Mouse (Mus musculus) lung, postnatal 14 days (tissue): ENCODE data around the gene Napepld.
"Not testable (repeated sequence)": the region's sequence is repeated elsewhere in the genome, so short reads cannot be mapped to it uniquely, and the experiment has no call there.

Source experiments
- DNase-seq: peaks from one replicate; pipeline ENCODE4 v3.0.0; 2021

Napepld gene

DNA sequence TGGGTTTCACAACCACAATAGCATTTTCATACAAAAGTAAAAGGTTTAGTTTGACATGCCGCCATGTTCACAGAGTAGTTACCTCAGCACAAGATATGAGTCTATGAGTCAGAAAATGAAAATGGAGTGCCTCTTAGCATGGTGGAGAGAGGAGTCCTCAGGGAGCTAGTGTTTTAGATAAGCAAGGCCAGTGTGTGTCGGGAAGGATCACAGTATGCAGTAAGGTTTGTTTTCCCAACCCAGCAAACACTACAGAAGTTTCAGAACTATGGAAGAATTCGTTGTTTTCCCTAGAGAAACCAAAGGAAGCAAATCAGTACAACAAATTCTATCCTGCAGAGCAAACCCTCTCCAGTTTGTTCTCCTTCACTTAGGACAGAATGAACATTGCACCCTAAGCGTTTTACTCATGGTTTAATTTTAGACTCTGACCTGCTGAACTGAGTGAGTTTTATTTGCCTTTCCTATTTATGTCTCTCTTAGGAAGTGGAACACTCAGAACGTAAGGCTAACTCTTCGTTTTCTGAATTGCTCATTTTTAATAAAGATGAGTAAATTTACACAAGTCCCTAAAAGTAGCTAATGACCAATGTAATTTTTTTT, 1.8 kb upstream of the Napepld start:
- no peak for DNase-seq

GRCm38 (mm10) chr5:21702009-21702364, 791 bp upstream of the Napepld start:
- DNase-seq, result no peak

GRCm38 (mm10) chr5:21700934-21701333, 262 bp downstream of the Napepld start:
- DNase-seq, result no peak

- DNase-seq, result no peak
Observed at GRCm38 (mm10) chr5:21700272-21700821, 849 bp downstream of the Napepld start.

DNA sequence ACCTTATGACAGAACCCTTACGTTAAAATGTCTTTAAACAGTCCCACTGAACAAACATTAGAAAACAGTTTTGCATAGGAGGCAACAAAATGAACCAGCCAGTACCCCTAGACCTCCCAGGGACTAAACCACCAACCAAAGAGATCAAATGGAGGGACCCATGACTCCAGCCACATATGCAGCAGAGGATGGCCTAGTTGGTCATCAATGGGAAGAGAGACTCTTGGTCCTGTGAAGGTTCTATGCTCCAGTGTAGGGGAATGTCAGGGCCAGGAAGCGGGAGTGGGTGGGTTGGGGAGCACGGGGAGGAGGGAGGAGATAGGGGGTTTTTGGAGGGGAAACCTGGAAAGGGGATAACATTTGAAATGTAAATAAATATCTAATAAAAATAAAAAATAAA, 1.6 kb downstream of the Napepld start:
- DNase-seq, result not testable (repeated sequence)

DNA sequence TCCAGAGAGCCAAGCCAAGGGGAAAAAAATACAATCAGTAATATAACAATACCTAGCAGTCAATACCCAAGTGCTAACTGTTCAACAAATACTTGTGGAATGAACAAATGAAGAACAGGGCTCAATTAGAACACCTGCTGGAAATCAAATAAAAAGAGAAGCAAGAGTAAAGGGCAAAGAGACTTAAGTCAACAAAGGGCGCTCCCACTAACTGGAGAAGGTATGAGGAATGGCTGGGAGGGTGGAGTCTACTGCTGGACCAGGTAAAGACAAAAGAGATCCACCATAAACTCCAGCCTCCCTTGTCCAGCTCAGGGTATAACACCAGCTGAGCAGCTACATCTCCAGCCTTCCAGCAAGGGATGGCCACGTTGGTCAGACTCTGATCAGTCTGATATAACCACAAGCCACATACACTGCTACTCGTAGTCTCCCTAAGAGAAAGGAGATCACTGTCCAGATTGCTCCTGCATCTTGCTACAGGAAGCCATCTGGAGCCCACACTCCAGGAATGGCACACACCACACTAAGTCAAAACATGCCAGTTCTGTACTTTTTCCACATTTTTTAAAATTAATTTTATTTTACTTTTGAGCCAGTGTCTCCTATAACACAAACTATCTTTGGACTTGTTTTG, 6.2 kb downstream of the Napepld start:
- no peak for DNase-seq

GRCm38 (mm10) chr5:21693372-21693870, 7.8 kb downstream of the Napepld start:
- DNase-seq, result no peak

GRCm38 (mm10) chr5:21692230-21692629, 9.0 kb downstream of the Napepld start:
- DNase-seq, result no peak

- DNase-seq, result no peak
Observed at GRCm38 (mm10) chr5:21687042-21687441, 14.2 kb downstream of the Napepld start.

- DNase-seq, result no peak
Observed at GRCm38 (mm10) chr5:21685001-21685400, 16.2 kb downstream of the Napepld start.

- no peak for DNase-seq
Observed at GRCm38 (mm10) chr5:21683811-21684210, 17.4 kb downstream of the Napepld start.

GRCm38 (mm10) chr5:21680940-21681339, 20.3 kb downstream of the Napepld start:
- DNase-seq, result no peak

DNA sequence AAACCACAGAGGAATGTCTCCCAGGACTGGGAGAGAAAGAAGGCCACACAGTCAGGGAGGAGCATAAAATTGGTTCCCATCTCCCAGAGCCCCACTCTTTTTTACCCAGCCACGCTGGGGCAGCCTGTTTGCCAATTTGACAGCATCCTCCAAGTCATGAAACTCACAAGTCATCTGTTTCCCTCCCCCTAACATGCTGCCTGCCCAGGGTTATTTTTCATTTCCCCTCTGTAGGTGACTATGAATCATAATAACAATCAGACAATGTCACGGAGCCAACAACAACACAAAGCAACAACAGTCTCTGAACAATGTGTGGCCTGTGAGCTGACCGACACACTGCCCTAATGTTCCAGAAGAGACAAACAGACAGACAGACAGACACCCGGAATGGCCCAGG, 21.2 kb downstream of the Napepld start:
- no peak for DNase-seq

- no peak for DNase-seq
Observed at GRCm38 (mm10) chr5:21678363-21678762, 22.8 kb downstream of the Napepld start.

GRCm38 (mm10) chr5:21677939-21678338, 23.3 kb downstream of the Napepld start:
- no peak for DNase-seq

DNA sequence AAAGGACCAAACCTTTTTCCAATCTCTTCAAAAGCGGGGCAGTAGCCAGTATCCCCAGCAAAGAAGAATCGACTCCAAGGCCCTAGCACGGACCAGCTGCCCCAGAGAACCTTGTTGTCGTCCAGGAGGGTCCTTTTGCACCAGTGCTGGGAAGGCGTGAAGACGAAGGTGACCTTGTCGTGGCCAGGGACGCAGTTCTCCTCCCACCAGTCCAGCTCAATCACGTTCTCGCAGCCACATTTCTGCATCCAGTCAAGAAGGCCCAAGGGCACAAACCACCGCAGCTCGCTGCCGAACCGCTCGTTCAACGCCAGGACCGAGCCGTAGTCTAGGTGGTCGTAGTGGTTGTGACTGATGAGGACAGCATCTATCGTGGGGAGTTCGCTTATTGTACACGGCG, 25.7 kb downstream of the Napepld start:
- DNase-seq, result no peak

DNA sequence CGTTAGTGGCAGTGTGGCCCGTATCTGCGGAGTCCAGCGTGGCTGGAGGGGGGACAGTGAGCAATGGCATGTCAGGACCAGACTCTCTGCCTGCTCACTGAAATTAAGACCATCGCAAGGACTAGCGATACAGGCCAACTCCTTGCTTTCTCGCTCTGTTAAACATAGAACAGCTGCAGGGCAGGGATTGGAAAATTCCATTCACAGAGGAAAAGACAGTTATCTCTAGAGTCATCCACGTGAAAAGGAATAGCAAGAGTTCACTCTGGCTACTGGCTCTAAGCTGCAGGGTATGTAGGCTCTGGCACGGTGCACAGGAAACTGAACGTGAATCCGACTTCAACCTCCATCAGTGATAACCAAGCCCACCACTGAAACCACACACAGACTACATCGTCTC, 26.2 kb downstream of the Napepld start:
- no peak for DNase-seq

GRCm38 (mm10) chr5:21673742-21674141, 27.5 kb downstream of the Napepld start:
- DNase-seq, result no peak

- no peak for DNase-seq
Observed at GRCm38 (mm10) chr5:21672812-21673635, 28.2 kb downstream of the Napepld start.

DNA sequence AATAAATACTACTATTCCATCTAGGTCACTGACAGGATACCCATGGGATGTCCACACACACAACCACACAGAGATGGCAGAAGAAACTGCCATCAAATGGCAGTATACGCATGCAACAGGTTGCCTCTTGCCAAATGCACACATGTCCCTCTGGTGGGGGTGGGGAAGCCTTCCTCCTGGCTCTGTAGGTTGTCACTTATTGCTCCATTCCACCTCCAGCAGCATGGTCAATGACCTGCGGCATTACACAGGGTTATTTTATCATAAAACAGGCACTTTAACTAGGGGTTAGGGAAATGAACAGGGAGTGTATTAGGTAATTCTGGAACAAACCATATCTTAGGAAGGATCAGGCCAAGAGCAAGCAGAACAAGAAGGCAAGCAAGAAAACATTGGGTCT, 31.9 kb downstream of the Napepld start:
- no peak for DNase-seq

GRCm38 (mm10) chr5:21667191-21668137, 33.7 kb downstream of the Napepld start:
- no peak for DNase-seq

DNA sequence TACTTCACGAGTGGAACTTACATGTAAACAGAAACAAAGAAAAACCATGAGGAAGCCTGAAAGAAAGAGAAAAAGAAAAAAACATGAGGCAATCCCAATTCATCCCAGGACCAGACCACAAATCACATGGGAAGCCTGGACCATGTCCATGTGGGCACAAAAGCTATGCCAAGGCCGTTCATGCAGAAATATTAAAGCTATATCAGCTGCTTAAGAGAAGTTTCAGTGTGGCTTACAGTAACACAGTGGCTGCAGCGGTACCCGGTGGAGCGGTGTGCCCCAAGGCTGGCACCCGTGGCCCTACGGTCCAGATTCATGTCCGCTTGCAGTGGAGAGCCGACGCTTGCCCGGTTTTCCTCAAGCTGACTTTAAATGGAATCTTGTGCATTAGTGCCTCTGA, 38.1 kb downstream of the Napepld start:
- DNase-seq, result no peak

DNA sequence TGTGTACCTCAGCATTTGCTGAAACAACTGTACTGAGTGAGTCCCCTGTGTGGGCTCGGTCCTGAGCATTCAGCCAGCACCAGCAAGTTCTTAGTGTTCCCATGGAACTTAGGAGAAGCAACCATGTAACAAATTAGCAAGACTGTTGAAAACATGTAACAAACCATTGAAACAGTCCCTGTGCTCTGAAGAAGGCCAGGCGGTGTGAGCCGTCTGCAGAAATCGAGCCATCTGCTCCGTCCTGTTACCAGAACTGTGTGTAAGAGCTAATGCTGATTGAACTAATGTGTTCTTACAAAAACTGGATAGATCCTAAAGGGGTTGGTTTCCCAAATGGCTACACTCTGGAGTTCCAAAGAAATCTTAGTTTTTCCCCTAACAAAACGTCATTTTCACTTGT, 40.3 kb downstream of the Napepld start:
- no peak for DNase-seq
